Mouse (Mus musculus) myocyte (in vitro differentiated cells): ENCODE measurements around the gene Max. TPM values are rescaled to one million over a fixed set of nuclear protein-coding genes. Genes with fewer than 3 reads are reported as not detected.

Experiments used
- H3K27me3 ChIP-seq: one replicate; pipeline ENCODE4 v1.6.1; 2011; ENCODE audit not compliant: control insufficient read depth, insufficient read depth, insufficient read length
- H3K36me3 ChIP-seq: one replicate; pipeline ENCODE4 v1.6.1; 2011; ENCODE audit not compliant: control insufficient read depth, insufficient read depth
- H3K4me2 ChIP-seq: one replicate; pipeline ENCODE4 v1.6.1; 2011; ENCODE audit warnings: low read depth, control low read depth
- H3K4me3 ChIP-seq: one replicate; pipeline ENCODE4 v1.5.1; 2011; ENCODE audit warnings: mild to moderate bottlenecking, control low read depth, moderate library complexity
- H3K79me2 ChIP-seq: one replicate; pipeline ENCODE4 v1.6.1; 2011; ENCODE audit not compliant: control insufficient read depth, insufficient read depth
- H3ac ChIP-seq: one replicate; pipeline ENCODE4 v1.6.1; 2011; ENCODE audit not compliant: control insufficient read depth, insufficient read length
- CEBPB ChIP-seq: IDR thresholded peaks from 2 replicates; pipeline ENCODE4 v1.6.1; 2011; ENCODE audit warnings: mild to moderate bottlenecking, moderate library complexity; ENCODE audit not compliant: poor library complexity, insufficient read depth, severe bottlenecking
- E2F4 ChIP-seq: IDR thresholded peaks from one replicate; pipeline ENCODE4 v1.6.1; 2011; ENCODE audit warnings: mild to moderate bottlenecking, control low read depth, moderate library complexity; ENCODE audit not compliant: insufficient read depth
- MAX ChIP-seq: IDR thresholded peaks from one replicate; pipeline ENCODE4 v1.6.1; 2011; ENCODE audit warnings: low read depth, mild to moderate bottlenecking, control low read depth
- MYOD1 ChIP-seq, 3 experiments: IDR thresholded peaks; one replicate each; pipeline ENCODE4 v1.6.1; 2011; ENCODE audit warnings: control low read depth in 2 of 3, low read depth in 2 of 3, mild to moderate bottlenecking in 2 of 3, moderate library complexity in 1 of 3; ENCODE audit not compliant: insufficient read length in 2 of 3, control insufficient read depth in 1 of 3
- MYOG ChIP-seq, 3 experiments: IDR thresholded peaks; one replicate each; pipeline ENCODE4 v1.6.1; 2011; ENCODE audit warnings: control low read depth in 2 of 3, low read depth in 2 of 3, mild to moderate bottlenecking in 2 of 3; ENCODE audit not compliant: insufficient read length in 2 of 3, control insufficient read depth in 1 of 3, insufficient read depth in 1 of 3
- POLR2A ChIP-seq: IDR thresholded peaks from one replicate; pipeline ENCODE4 v1.6.1; 2011; ENCODE audit warnings: low read depth, mild to moderate bottlenecking, control low read depth, moderate library complexity; ENCODE audit not compliant: insufficient read length
- POLR2AphosphoS2 ChIP-seq: IDR thresholded peaks from one replicate; pipeline ENCODE4 v1.6.1; 2011; ENCODE audit warnings: low read depth, control low read depth; ENCODE audit not compliant: insufficient read length
- REST ChIP-seq: IDR thresholded peaks from one replicate; pipeline ENCODE4 v1.6.1; 2011; ENCODE audit warnings: mild to moderate bottlenecking, control low read depth, moderate library complexity; ENCODE audit not compliant: insufficient read depth, insufficient read length
- SRF ChIP-seq: IDR thresholded peaks from one replicate; pipeline ENCODE4 v1.6.1; 2011; ENCODE audit warnings: low read depth; ENCODE audit not compliant: control insufficient read depth, insufficient read length
- TCF12 ChIP-seq: IDR thresholded peaks from one replicate; pipeline ENCODE4 v1.6.1; 2011; ENCODE audit warnings: mild to moderate bottlenecking, control low read depth; ENCODE audit not compliant: poor library complexity, insufficient read depth, severe bottlenecking
- TCF3 ChIP-seq: IDR thresholded peaks from one replicate; pipeline ENCODE4 v1.6.1; 2011; ENCODE audit warnings: low read depth, control low read depth; ENCODE audit not compliant: insufficient read length
- USF1 ChIP-seq: IDR thresholded peaks from one replicate; pipeline ENCODE4 v1.6.1; 2011; ENCODE audit warnings: low read depth, mild to moderate bottlenecking, control low read depth, moderate library complexity
- polyA plus RNA-seq: library from polyadenylated mRNA; unstranded; fragments of >200 nt; fragmentation: generic; extraction: Trizol; gene quantifications from one replicate; pipeline ENCODE4 v1.2.1, GENCODE M21; 2012; ENCODE audit warnings: missing spikeins

Gene Max
- polyA plus RNA-seq, 1 experiment: 33.6 TPM

DNA sequence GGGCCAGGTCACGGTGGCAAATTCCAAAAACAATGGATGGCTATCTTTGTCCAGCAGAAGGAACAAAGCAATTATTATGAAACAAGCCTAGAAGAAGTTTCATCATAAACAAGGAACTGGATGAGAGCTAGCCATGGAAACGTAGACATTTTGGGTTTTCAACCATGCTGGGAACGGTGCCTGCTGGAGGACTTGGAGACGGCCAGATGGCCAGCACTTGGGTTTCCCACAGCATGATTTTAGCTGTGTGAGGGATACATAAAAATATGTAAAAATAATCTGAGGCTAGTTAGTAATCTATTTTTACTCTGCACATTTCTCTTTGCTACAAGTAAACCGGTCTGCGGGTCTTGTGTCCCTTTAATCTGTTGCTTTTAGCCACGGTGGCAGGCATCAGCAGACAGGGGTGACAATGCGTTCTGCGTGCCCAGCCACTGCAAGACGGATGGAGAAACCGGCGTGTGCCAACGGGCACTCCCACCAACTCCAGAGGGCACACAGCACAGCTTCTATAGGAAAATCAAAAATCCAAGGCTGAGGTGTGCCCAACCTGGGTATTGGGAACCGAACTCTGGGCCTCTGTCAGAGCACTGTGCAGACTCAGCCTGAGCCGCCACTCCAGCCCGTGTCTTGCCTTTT is 31.0 kb upstream of the Max start:
- H3K4me2 ChIP-seq: no peak overlapping the region
- H3K4me3 ChIP-seq: no peak overlapping the region
- H3K27me3 ChIP-seq: no peaks in the 10 kb centered on the region
- no peak for TF ChIP-seq POLR2A
- TF ChIP-seq MYOG (IDR thresholded peaks at IDR 0.05; ENCODE audit: control insufficient read depth in 1 of 3, insufficient read depth in 1 of 3, insufficient read length in 2 of 3, low read depth in 2 of 3): no peak
- TF ChIP-seq MAX: no peak
- no peak for TF ChIP-seq USF1
- no peak for TF ChIP-seq TCF12
- no peak for TF ChIP-seq E2F4
- no peak for TF ChIP-seq REST
- no peak for TF ChIP-seq SRF
- TF ChIP-seq CEBPB: no peak
- no peak for TF ChIP-seq POLR2AphosphoS2
- no peak for TF ChIP-seq TCF3
- TF ChIP-seq MYOD1 (IDR thresholded peaks at IDR 0.05; ENCODE audit: control insufficient read depth in 1 of 3, insufficient read length in 2 of 3, low read depth in 2 of 3): no peak
- H3K36me3 ChIP-seq: no peaks in the 10 kb centered on the region
- no peak overlapping the region for H3ac ChIP-seq
- no peaks in the 10 kb centered on the region for H3K79me2 ChIP-seq

DNA sequence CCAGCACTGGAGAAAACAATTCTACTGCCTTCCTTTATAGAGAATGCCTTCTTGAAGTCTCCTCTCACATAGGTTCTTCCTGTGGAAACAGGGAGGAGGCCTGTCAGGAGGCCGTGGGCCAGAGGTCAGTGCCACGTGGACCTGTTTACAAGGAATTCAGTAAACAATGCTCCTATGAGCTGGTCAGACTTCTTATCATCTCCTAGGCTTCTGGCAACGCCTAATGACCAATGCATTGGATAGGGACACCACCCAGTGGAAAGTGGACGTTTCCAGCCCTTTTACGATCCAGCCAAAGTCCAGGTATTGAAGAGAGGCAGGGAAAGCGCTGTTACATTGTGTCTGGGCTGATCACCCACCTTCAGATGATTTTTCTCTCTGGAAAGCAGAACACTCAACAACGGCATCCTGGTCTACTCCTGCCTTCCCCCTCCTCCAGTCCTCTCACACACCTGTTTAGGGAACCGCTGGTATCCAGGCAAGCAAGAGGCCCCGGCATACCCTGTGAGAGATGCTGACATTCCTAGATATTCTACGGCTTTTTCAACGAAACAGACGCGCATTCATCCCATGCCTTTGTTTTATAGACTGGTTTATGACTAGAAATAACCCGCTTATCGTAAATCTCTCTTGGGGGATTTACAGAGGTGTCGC is 20.9 kb upstream of the Max start:
- Histone ChIP-seq H3ac (no peak overlapping the region), H3K4me3 (no peak overlapping the region), H3K4me2 (no peak overlapping the region), H3K79me2 (no peaks in the 10 kb centered on the region), H3K27me3 (peaks cover 11% of the 10 kb centered on the region), H3K36me3 (no peaks in the 10 kb centered on the region)
- no peak for TF ChIP-seq CEBPB
- no peak for TF ChIP-seq USF1

DNA sequence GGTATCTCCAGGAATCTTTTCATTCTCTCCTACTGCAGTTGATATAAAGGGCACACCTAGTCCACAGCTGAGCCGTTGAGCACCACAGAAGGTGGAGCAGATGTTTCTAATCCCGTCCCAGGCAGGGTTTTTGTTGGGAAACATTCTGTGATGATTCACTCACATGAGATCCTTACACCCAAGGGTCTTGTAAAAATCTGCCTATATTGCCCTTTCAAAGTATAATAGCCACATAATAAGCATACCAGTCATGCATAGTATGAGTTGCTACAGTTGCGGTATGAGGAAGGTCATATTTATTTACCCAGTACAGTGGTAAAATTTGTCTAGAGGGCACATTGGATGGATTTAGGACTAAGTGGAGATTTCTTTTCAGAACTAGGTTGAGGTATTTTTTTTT is 17.5 kb upstream of the Max start:
- Histone ChIP-seq H3K27me3 (no peaks in the 10 kb centered on the region), H3K4me3 (no peak overlapping the region), H3K79me2 (no peaks in the 10 kb centered on the region), H3ac (no peak overlapping the region), H3K4me2 (no peak overlapping the region), H3K36me3 (no peaks in the 10 kb centered on the region)
- TF ChIP-seq SRF (no peak), TCF3 (no peak), MYOG (IDR thresholded peaks at IDR 0.05; ENCODE audit: control insufficient read depth in 1 of 3, insufficient read depth in 1 of 3, insufficient read length in 2 of 3, low read depth in 2 of 3) (no peak), POLR2AphosphoS2 (no peak), POLR2A (no peak), CEBPB (no peak)

DNA sequence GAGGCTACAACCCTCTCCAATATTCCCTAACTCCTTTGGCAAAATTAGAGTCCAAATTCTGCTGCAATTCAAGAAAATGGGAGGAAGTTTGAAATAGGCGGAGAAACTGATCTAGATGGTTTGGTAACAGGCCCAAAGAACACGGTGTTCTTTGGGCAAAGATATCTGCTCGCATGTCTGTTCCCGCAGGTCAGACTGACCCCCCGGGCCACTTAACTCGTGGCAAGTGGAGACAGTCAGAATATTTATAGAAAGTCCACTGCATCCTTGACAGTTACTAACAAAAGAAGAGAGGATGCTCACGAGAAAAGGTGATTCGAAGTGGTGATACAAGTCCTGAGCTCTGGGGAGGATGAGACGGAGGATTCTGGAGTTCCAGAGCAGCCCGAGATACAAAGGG is 10.7 kb upstream of the Max start:
- H3ac ChIP-seq: no peak overlapping the region
- H3K4me3 ChIP-seq: no peak overlapping the region
- H3K4me2 ChIP-seq: no peak overlapping the region
- no peaks in the 10 kb centered on the region for H3K27me3 ChIP-seq
- TF ChIP-seq REST (no peak), SRF (no peak), POLR2AphosphoS2 (no peak)
- no peaks in the 10 kb centered on the region for H3K79me2 ChIP-seq
- no peaks in the 10 kb centered on the region for H3K36me3 ChIP-seq

DNA sequence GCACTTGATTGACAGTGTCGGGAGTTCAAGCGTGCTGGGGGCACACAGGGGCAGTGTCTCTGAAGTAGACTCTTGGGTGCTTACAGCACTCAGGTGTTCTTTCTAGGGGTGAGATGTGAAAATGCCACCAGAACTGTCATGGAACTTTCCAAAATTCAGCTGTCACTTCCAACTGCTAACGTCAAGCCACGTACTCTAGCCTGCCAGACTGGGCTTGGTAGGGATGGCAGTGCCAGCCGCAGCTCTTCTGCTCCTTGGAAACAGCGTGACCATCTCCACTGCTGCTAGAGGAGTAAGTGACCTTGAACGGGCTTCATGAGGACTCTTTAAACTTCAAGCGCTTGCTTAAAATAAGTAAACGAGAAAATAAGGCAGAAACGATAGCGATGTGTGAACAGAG is 10.2 kb upstream of the Max start:
- no peak overlapping the region for H3K4me2 ChIP-seq
- no peak overlapping the region for H3ac ChIP-seq
- H3K79me2 ChIP-seq: no peaks in the 10 kb centered on the region
- TF ChIP-seq E2F4 (no peak), USF1 (no peak), REST (no peak), MAX (no peak), MYOG (IDR thresholded peaks at IDR 0.05; ENCODE audit: control insufficient read depth in 1 of 3, insufficient read depth in 1 of 3, insufficient read length in 2 of 3, low read depth in 2 of 3) (no peak), SRF (no peak), CEBPB (no peak), POLR2AphosphoS2 (no peak), MYOD1 (IDR thresholded peaks at IDR 0.05; ENCODE audit: control insufficient read depth in 1 of 3, insufficient read length in 2 of 3, low read depth in 2 of 3) (no peak), TCF12 (no peak)
- H3K36me3 ChIP-seq: no peaks in the 10 kb centered on the region
- no peak overlapping the region for H3K4me3 ChIP-seq
- H3K27me3 ChIP-seq: no peaks in the 10 kb centered on the region
